Mouse (Mus musculus): Measurements from ENCODE around the gene Dzank1. TPM values are rescaled to one million over a fixed set of nuclear protein-coding genes. Genes with fewer than 3 reads are reported as not detected.
A peak's percentile ranks its signal among the peaks of the same experiment; 100 is the strongest.

The Dzank1 gene
- polyA plus RNA-seq, 2 experiments: 1.6 to 1.7 TPM

- H3K9ac ChIP-seq (ENCODE audit: low read depth, low read length, severe bottlenecking): no peak overlapping the region
- H3K9me3 ChIP-seq (ENCODE audit: control insufficient read depth, low read length): no peaks in the 10 kb centered on the region
- TF ChIP-seq POLR2A (IDR thresholded peaks at IDR 0.05; ENCODE audit: borderline replicate concordance, extremely low read depth, insufficient read depth, insufficient read length): no peak
- ATAC-seq (ENCODE audit: low FRiP score, low read depth) (no peak), DNase-seq (ENCODE audit: low spot score) (no peak)
- WGBS: 90% methylated on average over 6 of the region's 6 CpGs
- H3K27me3 ChIP-seq (ENCODE audit: control insufficient read depth, insufficient read depth, low read length): no peaks in the 10 kb centered on the region
- H3K36me3 ChIP-seq (ENCODE audit: control insufficient read depth, insufficient read depth, low read length): peaks cover 68% of the 10 kb centered on the region
- no peak overlapping the region for H3K27ac ChIP-seq (replicated peaks; ENCODE audit: low read depth, low read length)
- H3K4me3 ChIP-seq (replicated peaks; ENCODE audit: low read length): no peak overlapping the region
- H3K4me2 ChIP-seq (replicated peaks; ENCODE audit: low read depth, low read length, severe bottlenecking): no peak overlapping the region
- H3K4me1 ChIP-seq (ENCODE audit: control insufficient read depth, insufficient read depth, low read length): no peaks in the 10 kb centered on the region
These were observed 16.5 kb upstream of the Dzank1 start for GRCm38 (mm10) chr2:144543670-144544069.

- no peaks in the 10 kb centered on the region for H3K4me1 ChIP-seq (ENCODE audit: control insufficient read depth, insufficient read depth, low read length)
- no peak for DNase-seq (ENCODE audit: low spot score)
- no peak for ATAC-seq (ENCODE audit: low FRiP score, low read depth)
- H3K9ac ChIP-seq (ENCODE audit: low read depth, low read length, severe bottlenecking): no peak overlapping the region
- no peak overlapping the region for H3K4me2 ChIP-seq (replicated peaks; ENCODE audit: low read depth, low read length, severe bottlenecking)
- no peaks in the 10 kb centered on the region for H3K9me3 ChIP-seq (ENCODE audit: control insufficient read depth, low read length)
- H3K36me3 ChIP-seq (ENCODE audit: control insufficient read depth, insufficient read depth, low read length): peaks cover 82% of the 10 kb centered on the region
- H3K27me3 ChIP-seq (ENCODE audit: control insufficient read depth, insufficient read depth, low read length): no peaks in the 10 kb centered on the region
- 90% methylated on average over 4 of the region's 4 CpGs for WGBS
- no peak overlapping the region for H3K27ac ChIP-seq (replicated peaks; ENCODE audit: low read depth, low read length)
- TF ChIP-seq POLR2A (IDR thresholded peaks at IDR 0.05; ENCODE audit: borderline replicate concordance, extremely low read depth, insufficient read depth, insufficient read length): no peak
- no peak overlapping the region for H3K4me3 ChIP-seq (replicated peaks; ENCODE audit: low read length)
These were observed 14.0 kb upstream of the Dzank1 start for GRCm38 (mm10) chr2:144541246-144541645.

DNA sequence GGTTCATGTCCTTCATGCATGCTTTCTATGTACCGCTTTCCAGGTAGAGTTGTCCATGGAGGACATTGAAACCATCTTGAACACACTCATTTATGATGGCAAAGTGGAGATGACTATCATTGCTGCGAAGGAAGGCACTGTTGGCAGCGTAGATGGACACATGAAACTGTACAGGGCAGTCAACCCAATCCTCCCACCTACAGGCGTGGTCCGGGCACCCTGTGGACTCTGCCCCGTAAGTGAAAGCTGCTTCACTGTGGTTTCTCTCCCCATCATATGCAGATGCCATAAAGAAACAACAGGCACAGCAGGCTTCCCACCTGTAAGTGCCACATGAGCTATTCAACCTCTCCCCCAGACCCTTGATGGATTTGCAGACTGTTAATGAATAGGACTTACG, 9.9 kb upstream of the Dzank1 start:
- H3K9ac ChIP-seq (ENCODE audit: low read depth, low read length, severe bottlenecking): no peak overlapping the region
- no peaks in the 10 kb centered on the region for H3K27me3 ChIP-seq (ENCODE audit: control insufficient read depth, insufficient read depth, low read length)
- no peaks in the 10 kb centered on the region for H3K4me1 ChIP-seq (ENCODE audit: control insufficient read depth, insufficient read depth, low read length)
- H3K36me3 ChIP-seq (ENCODE audit: control insufficient read depth, insufficient read depth, low read length): peaks cover 88% of the 10 kb centered on the region
- no peak for TF ChIP-seq POLR2A (IDR thresholded peaks at IDR 0.05; ENCODE audit: borderline replicate concordance, extremely low read depth, insufficient read depth, insufficient read length)
- 97% methylated on average over 7 of the region's 7 CpGs for WGBS
- H3K4me2 ChIP-seq (replicated peaks; ENCODE audit: low read depth, low read length, severe bottlenecking): no peak overlapping the region
- H3K9me3 ChIP-seq (ENCODE audit: control insufficient read depth, low read length): no peaks in the 10 kb centered on the region
- no peak overlapping the region for H3K4me3 ChIP-seq (replicated peaks; ENCODE audit: low read length)
- no peak for DNase-seq (ENCODE audit: low spot score)
- H3K27ac ChIP-seq (replicated peaks; ENCODE audit: low read depth, low read length): no peak overlapping the region
- ATAC-seq (ENCODE audit: low FRiP score, low read depth): no peak

DNA sequence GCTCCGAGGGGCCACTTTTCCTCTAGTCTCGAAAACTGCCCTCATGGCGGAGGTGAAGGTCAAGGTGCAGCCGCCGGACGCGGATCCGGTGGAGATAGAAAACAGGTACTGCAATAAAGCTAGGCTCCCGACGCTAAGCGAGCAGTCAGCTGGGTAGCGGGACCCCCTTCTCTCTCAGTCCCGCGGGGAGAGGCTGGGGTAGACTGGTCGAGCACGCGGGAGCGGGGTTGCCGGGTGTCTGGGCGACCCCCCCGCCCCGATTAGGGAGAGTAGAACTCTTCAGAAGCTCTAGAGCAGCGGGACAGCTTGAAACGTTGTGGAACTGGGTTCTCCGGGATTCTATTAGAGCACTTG, 584 bp upstream of the Dzank1 start:
- H3K4me3 ChIP-seq (replicated peaks; ENCODE audit: low read length): peak overlapping the region; percentile 85
- no peaks in the 10 kb centered on the region for H3K27me3 ChIP-seq (ENCODE audit: control insufficient read depth, insufficient read depth, low read length)
- peak; percentile 20; the same call in 1 of the 2 replicates for ATAC-seq (ENCODE audit: low FRiP score, low read depth)
- DNase-seq (ENCODE audit: low spot score): no peak
- no peaks in the 10 kb centered on the region for H3K9me3 ChIP-seq (ENCODE audit: control insufficient read depth, low read length)
- H3K9ac ChIP-seq (ENCODE audit: low read depth, low read length, severe bottlenecking): peak overlapping the region; percentile 81
- peaks cover 11% of the 10 kb centered on the region for H3K36me3 ChIP-seq (ENCODE audit: control insufficient read depth, insufficient read depth, low read length)
- WGBS: 0% methylated on average over 17 of the region's 25 CpGs
- H3K27ac ChIP-seq (replicated peaks; ENCODE audit: low read depth, low read length): peak overlapping the region; percentile 92
- H3K4me1 ChIP-seq (ENCODE audit: control insufficient read depth, insufficient read depth, low read length): peaks cover 10% of the 10 kb centered on the region; the same call in 1 of the 2 replicates
- no peak; the same call in 1 of the 2 replicates for TF ChIP-seq POLR2A (IDR thresholded peaks at IDR 0.05; ENCODE audit: borderline replicate concordance, extremely low read depth, insufficient read depth, insufficient read length)
- peak overlapping the region; percentile 76 for H3K4me2 ChIP-seq (replicated peaks; ENCODE audit: low read depth, low read length, severe bottlenecking)

- DNase-seq (ENCODE audit: low spot score) (no peak), ATAC-seq (ENCODE audit: low FRiP score, low read depth) (no peak)
- WGBS: 54% methylated on average over 10 of the region's 10 CpGs
- Histone ChIP-seq H3K36me3 (ENCODE audit: control insufficient read depth, insufficient read depth, low read length) (0 out of 2 replicates have a peak, but pooled peaks cover 2% of the 10 kb centered on the region), H3K4me2 (replicated peaks; ENCODE audit: low read depth, low read length, severe bottlenecking) (no peak overlapping the region), H3K9ac (ENCODE audit: low read depth, low read length, severe bottlenecking) (no peak overlapping the region), H3K4me1 (ENCODE audit: control insufficient read depth, insufficient read depth, low read length) (peaks cover 10% of the 10 kb centered on the region; the same call in 1 of the 2 replicates), H3K27ac (replicated peaks; ENCODE audit: low read depth, low read length) (no peak overlapping the region), H3K27me3 (ENCODE audit: control insufficient read depth, insufficient read depth, low read length) (no peaks in the 10 kb centered on the region), H3K9me3 (ENCODE audit: control insufficient read depth, low read length) (no peaks in the 10 kb centered on the region), H3K4me3 (replicated peaks; ENCODE audit: low read length) (no peak overlapping the region)
- no peak for TF ChIP-seq POLR2A (IDR thresholded peaks at IDR 0.05; ENCODE audit: borderline replicate concordance, extremely low read depth, insufficient read depth, insufficient read length)
These were observed 1.4 kb downstream of the Dzank1 start for GRCm38 (mm10) chr2:144525856-144526255.

- Histone ChIP-seq H3K4me3 (replicated peaks; ENCODE audit: low read length) (no peak overlapping the region), H3K9ac (ENCODE audit: low read depth, low read length, severe bottlenecking) (no peak overlapping the region), H3K27ac (replicated peaks; ENCODE audit: low read depth, low read length) (no peak overlapping the region), H3K27me3 (ENCODE audit: control insufficient read depth, insufficient read depth, low read length) (no peaks in the 10 kb centered on the region), H3K9me3 (ENCODE audit: control insufficient read depth, low read length) (no peaks in the 10 kb centered on the region), H3K4me1 (ENCODE audit: control insufficient read depth, insufficient read depth, low read length) (no peaks in the 10 kb centered on the region), H3K4me2 (replicated peaks; ENCODE audit: low read depth, low read length, severe bottlenecking) (no peak overlapping the region), H3K36me3 (ENCODE audit: control insufficient read depth, insufficient read depth, low read length) (no peaks in the 10 kb centered on the region)
- no peak for TF ChIP-seq POLR2A (IDR thresholded peaks at IDR 0.05; ENCODE audit: borderline replicate concordance, extremely low read depth, insufficient read depth, insufficient read length)
- ATAC-seq (ENCODE audit: low FRiP score, low read depth) (no peak), DNase-seq (ENCODE audit: low spot score) (no peak)
- WGBS: 78% methylated on average over 3 of the region's 3 CpGs
These were observed 7.4 kb downstream of the Dzank1 start for GRCm38 (mm10) chr2:144519772-144520171.

Measured in limb, embryonic 14.5 days (tissue).